Mouse (Mus musculus) frontal cortex, postnatal 14 days (tissue): ENCODE measurements around the gene Olfr1023.

ENCODE experiments used
- DNase-seq, 2 experiments: peaks; one replicate each; pipeline ENCODE4 v3.0.0; 2022; ENCODE audit warnings: low spot score in 2 of 2

Gene Olfr1023

DNA sequence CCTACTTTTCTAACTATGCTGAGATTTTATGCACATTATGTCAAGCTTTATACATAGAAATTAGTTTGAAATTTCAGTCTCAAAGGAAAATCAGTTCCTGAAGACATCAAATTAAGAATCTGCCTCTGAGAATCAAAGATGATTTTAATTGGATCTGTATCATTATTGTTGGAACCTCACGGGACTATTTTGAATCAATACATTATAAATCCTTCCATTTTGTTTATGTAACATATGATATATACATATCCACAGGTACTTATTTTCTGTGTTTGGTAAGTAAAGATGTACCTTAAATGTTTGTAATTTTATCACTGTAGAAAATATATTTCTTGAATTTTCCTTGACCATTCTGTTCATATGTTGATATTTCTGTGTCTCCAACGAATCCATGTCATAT lies at the start of gene Olfr1023:
Gene Olfr1023 (plus strand): TSS at position 301 of the 400 bp plus-strand sequence.
- no peak for DNase-seq

DNA sequence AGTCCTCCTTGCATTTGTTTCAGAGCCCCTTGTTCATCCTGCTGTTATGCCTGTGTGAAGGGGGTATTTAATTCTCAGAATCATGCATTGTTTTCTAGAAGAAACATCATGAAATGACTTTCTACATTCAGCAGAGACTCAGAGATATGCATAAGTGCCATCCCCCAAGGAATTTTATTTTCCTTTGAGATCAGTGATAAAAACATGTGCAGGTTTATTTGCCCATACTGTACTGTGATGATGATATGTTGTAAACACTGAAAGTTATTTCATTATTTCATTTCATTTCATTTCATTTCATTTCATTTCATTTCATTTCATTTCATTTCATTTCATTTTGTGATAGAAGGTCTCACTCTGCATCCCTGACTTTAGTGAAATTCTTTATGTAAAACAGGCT lies 40.1 kb upstream of the Olfr1023 start, which contains the start of gene Olfr1019:
Gene Olfr1019 (minus strand): TSS at position 101 of the 400 bp plus-strand sequence.
- DNase-seq: no peak

DNA sequence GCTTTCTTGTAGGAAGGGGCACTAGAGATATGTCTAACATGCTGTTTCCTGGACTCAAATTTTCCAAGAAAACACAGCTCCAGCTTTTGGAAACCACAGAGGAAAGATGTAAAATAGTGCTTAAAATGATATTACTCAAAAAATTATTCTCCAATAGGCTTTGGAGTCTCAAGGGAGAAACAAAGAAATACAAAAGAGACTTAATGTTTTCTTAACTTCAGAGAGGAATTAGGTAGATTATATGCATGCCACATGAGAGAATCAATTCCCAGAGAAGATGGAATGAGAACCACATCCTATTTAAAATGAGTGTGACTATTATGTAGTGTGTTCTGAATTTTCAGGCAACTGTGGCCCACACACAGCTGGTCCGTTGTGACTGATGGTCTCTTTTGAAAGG lies 38.7 kb upstream of the Olfr1023 start, which contains the start of gene Olfr1020:
Gene Olfr1020 (plus strand): TSS at position 301 of the 400 bp plus-strand sequence.
- no peak for DNase-seq

DNA sequence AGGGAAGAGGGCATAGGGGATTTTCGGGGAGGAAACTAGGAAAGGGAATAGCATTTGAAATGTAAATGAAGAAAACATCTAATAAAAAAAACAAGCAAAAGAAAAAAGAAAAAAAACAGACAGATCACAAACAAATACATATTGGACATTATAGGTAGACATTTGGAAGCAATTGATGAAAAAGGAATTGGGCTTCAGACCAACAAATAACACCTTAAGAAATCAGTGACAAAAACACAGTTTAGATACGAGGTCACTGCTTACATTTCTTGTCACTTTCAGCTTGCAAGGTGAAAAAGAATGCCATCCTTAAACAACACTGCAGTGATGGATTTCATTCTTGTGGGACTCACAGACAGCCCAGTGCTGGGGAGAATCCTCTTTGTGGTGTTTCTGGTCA lies 17.1 kb upstream of the Olfr1023 start, which contains the start of gene Olfr1022:
Gene Olfr1022 (plus strand): TSS at position 301 of the 400 bp plus-strand sequence.
- no peak for DNase-seq

DNA sequence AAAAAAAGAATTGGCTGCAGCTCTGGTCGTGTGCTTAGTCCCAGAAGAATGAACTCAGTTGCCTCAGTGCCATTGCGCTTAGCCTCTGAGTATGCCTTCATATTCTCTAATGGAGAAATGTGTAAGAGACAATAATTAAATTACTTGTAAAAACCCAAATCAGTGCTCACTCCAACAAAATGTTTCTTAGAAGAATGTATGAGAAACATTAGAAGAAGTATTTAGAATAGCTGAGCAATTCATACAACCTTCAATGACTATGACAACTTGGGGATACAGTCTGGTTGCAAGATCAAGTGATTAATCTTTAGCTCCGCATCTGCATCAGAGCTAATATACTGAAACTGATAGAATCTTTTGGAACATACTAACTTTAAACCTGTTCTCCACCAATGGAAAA lies 19.5 kb downstream of the Olfr1023 start, which contains the start of gene Olfr1024:
Gene Olfr1024 (minus strand): TSS at position 101 of the 400 bp plus-strand sequence.
- no peak for DNase-seq

DNA sequence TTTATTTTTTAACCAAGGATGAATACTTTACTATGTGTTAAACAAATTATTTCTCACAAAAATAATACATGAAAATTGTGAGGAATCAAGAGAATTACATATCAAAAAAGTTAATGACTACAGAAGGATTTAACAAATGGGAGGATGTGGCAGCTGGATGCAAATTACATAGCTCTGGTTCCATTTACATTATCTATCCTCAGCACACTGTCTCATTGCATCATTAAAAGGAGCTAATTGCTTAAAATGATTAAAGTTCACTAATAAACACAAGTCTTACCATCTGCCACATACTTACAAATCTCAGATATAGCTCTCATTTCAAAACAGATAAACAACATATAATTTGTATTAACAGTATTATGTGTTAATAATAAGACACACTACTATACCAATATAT lies 27.8 kb downstream of the Olfr1023 start:
- no peak for DNase-seq

DNA sequence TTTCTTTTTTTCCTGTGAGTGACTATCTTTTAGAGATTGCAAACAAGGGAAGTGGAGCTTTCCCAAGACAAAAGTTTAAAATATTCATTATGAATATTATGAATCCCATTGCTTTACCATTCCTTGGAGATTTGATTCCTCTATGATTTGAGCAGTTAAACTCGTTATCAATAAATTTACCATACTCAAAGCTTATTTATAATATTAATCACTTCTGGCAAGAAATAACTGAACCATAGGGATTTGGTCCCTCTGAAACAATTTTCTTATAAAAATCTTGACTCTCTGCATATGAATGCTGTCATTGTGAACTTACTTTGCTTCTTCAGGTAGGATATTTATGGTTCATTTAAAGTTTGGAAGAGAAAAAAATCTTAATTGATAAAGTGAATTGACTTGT lies 29.5 kb downstream of the Olfr1023 start, which contains the start of gene Olfr1025-ps1:
Gene Olfr1025-ps1 (plus strand): TSS at position 301 of the 400 bp plus-strand sequence.
- no peak for DNase-seq

DNA sequence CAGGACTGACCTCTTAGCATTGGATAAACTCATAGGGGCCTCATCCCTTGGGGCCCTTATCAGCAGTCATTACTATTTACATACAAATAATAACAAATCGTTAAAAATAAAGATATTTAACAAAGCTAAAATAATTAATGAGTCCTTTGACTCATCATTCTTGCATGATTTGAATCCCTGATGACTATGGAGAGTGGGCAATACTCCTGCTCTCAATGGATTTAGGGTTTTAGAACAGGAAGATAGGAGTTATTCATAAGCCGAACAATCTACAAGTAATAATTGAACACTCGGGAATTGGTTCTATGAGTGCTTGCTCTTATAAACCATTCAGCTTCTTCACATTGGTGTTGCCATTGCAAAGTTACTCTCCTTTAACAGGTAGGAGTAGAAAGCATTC lies 35.8 kb downstream of the Olfr1023 start, which contains the start of gene Olfr1026:
Gene Olfr1026 (plus strand): TSS at position 301 of the 400 bp plus-strand sequence.
- DNase-seq: no peak
